Mouse (Mus musculus) hematopoietic stem cell, adult 5-6 weeks (primary cell): ENCODE data around the gene Tmeff2. TPM values are rescaled to one million over a fixed set of nuclear protein-coding genes. Genes with fewer than 3 reads are reported as not detected.

Experiments used
- ATAC-seq, 2 experiments: fragments of 125-278 bp in 1 of 2; replicated peaks in 1 of 2; 2 replicates each; pipeline ENCODE4 v1.8.0; 2016 to 2017; ENCODE audit warnings: inconsistent platforms in 2 of 2, mild to moderate bottlenecking in 2 of 2, moderate number of reproducible peaks in 2 of 2, low read depth in 1 of 2, moderate TSS enrichment in 1 of 2; ENCODE audit not compliant: low FRiP score in 2 of 2, poor library complexity in 2 of 2, severe bottlenecking in 2 of 2, insufficient read depth in 1 of 2, low TSS enrichment in 1 of 2
- total RNA-seq: library from RNA; stranded (forward); fragments of 172-1452, 232-1000 nt; gene quantifications from 2 replicates; pipeline ENCODE4 v1.2.3, GENCODE M21; 2017

Tmeff2 gene
- total RNA-seq, 1 experiment from 2014 or later: not detected

DNA sequence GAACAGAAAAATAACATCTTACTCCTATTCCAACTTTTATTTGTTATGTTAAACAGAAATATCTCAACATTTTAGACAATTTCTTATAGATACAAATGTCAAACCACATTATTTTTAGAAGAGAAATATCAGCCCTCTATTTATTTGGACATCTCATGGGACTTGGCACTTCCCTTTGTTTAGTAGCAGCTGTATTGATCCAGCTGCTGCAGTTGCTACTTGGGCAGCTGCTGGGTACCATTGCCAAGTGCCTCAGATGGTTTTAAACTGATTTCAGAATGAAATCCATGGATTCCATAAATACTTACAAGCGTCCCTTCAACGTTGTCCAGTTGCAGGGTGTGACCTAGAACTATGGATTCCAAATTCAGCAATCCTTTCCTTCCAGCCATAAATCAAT lies 70.4 kb downstream of the Tmeff2 start:
- ATAC-seq: no peak

- ATAC-seq: no peak
Observed at GRCm38 (mm10) chr1:50972509-50973436, 72.3 kb downstream of the Tmeff2 start.

DNA sequence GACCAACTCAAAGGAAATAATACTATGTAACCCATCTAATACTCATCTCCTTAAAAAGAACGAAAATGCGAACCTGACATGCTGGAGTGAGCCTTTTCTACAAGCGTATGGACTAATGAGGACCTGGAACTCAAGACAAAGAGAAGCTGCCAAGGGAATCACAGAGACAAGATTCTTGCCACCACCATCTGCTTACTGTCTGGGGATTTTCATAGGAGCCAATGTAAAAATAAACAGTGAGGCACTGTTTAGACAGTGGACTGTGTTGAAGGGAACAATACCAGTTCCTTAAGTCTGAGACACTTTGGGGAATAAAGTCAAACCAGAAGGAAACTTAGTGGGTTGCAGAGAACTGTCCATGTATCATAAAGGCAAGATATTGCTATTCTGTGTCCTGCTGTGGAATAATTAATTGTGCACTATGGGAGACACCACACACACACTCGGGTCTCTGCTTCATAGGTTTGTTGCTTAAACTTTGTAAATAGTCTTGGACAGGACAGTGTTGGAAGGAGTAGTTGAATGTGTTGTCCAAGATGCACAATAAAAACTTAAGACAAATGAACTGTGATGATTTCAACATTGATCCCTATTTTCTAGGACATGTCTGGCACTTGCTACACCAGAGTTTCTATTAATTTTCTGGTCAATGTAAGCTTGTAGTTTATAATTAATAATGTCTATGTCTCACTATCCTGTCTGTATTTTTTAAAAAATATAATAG lies 79.1 kb downstream of the Tmeff2 start:
- no peak for ATAC-seq

DNA sequence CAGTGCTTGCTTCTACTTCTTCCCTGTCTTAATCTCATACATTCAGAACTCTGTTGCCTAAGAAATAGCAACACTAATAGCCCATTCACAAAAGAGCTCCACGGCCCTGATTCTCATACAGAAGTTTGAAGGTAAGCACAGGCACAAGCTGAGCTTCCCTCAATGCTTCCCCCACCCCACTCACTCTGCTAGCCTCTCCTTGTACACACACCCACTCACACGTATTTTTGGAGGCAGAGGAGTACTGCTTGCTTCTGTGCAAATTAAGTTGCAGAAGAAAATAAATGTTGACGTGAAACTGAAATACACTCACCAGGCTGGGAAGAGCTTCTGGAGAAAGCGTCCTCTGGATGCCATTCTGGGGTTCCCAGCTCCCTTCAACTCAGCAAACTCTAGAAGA lies 80.1 kb downstream of the Tmeff2 start:
- ATAC-seq: no peak

DNA sequence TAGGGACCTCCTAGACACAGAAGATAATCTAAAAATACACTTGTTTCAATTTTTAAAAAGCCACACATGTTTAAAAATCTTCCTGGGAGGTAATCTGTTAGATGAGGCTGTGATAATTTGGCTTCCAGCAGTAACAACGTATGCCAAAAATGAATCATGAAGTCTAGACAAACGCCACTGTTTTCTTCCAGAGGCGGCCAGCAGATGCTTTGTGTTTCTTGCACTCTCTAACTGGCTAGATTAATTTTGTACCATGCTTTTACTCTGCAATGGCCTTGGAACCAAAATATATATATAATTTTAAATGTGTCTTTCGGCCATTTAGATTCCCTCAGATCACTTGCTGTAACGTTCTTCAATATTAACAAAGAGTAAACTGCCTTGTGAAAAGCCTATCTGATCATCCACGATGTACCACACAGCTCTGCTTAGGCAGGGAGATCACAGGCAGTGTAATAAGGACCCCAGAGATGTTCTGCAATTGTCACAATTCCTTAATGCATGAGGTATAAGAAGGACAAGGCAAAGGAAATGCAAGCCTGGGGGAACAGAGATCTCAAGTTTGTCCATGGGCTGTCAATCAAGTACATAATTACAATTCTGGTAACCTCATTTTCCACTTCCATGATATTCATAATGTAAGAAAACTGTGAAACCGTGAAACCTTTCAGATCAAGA lies 80.8 kb downstream of the Tmeff2 start:
- no peak for ATAC-seq

- no peak for ATAC-seq
Observed at GRCm38 (mm10) chr1:50990661-50991060, 90.2 kb downstream of the Tmeff2 start.

GRCm38 (mm10) chr1:50994505-50994904 lies 94.1 kb downstream of the Tmeff2 start:
- no peak for ATAC-seq

DNA sequence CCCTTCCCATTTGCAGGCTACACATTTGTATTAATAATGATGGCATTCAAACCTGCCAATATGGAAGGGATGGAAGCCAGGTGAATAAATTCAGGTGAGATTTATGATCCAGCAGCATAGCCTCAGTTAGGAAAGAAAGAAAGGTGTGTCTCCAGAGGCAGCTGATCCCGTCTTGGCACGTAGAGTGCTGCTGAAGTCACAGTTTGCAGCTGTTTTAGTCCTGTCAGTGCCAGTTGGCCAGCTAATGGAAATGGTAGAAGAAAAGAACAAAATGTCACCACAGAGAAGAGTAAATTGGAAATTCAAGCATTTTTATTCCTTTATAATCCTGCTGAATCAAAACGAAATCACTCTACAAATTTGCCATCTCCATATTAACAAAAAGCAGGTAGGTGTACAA lies 99.3 kb downstream of the Tmeff2 start:
- ATAC-seq: no peak

GRCm38 (mm10) chr1:51008344-51008743 lies 107.9 kb downstream of the Tmeff2 start:
- no peak for ATAC-seq

GRCm38 (mm10) chr1:51040249-51040648 lies 139.8 kb downstream of the Tmeff2 start:
- ATAC-seq: no peak

DNA sequence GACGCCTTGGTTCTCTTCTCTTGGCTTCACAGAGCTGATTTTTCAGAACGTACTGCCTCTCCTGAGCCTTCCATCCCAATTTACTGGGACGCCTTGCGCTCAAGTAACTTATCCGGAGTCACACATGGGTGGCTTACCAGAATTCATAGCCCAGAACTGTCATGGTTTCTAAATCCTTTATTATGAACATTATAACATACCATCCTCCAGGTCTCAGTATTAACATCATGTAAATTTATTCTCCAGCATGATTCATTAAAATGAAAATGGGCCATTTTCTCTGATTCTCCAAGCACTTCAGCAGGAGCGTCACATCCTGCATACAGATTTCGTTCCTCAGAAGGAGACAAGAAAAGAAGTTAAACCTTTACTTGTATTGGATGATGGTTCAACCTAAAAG lies 144.4 kb downstream of the Tmeff2 start:
- ATAC-seq: no peak

DNA sequence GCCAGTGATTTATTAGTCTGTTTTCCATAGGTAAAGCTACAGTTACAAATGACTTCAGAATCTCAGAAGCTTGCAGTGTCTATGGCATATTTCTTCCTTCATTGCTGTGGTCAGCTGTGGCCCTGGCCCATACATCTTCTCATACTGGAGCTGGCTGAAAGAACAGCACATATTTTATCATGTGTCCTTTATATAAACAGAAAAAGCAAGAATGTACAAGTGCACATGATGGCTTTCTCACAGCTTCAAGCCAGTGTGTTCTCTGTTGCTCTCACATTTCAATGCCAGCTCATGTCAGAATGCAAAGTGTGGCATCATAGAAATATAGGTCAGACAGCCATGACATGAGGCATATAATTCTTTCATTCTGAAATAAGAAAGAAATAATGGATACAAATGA lies 164.1 kb downstream of the Tmeff2 start:
- ATAC-seq: no peak

- no peak for ATAC-seq
Observed at GRCm38 (mm10) chr1:51065652-51066051, 165.2 kb downstream of the Tmeff2 start.

GRCm38 (mm10) chr1:51068814-51069213 lies 168.4 kb downstream of the Tmeff2 start:
- no peak for ATAC-seq

- ATAC-seq: no peak
Observed at GRCm38 (mm10) chr1:51069288-51069687, 168.8 kb downstream of the Tmeff2 start.

DNA sequence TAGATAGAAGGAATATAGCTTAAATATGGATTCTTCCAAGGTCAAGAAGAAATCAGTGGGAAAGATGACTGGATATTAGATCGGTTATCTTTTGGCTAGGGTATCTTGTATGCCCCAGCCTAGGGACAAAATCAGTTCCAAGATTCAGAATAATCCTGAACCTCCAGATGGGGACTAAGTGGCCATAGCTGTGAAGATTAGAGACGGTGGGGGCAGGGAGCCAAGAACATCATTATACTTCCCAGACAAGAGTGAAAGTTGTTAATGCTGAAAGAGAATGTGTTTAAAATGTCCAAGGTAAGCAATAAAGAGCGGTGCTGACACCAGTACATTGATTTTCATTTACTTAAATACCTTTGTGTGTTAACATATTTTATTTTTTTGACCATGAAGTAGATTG lies 173.6 kb downstream of the Tmeff2 start:
- ATAC-seq: no peak

DNA sequence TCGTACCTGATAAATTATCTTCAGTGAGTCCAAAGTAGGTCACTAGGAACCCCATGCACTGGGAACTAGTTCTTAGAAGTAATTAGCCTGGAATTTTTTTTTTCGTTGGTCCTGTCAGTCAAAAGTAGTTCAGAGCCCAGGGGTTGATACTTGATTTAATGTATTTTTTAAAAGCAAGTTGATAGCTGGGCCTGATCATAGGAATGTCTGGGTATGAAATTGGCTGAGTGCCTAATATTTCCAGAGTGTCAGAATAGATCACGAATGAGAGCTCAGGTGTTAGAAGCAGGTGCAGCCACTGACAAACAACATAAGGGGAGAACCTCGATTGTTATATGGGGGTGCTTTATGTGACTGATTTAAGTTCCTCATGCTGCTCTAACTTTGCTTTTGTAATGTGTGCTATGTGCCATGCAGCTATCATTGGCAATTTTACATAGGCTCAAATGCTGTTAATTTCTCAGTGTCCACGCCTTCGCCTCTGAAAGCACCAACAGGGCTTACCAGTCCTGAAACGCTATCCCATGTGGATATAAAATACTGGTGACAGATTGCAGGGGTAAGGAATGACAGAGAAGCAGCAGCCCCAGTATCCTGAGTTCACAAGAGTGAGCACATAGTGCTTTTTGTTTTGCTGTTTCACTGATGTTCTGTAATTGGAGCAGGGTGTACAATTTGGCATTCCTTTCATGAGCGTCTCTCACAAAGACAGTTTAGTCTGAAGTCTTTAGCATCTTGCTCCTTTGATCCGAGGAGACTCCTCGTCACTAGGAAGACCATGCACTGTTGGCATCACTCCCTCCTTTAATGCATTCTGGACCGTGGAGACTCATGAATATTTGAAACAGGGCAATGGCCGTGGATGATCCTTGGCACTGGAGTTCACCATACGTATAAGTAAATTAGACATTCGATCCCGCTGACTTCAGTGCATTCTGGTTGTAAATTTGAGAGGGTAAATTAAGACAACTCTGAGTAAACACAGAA lies 175.6 kb downstream of the Tmeff2 start:
- no peak for ATAC-seq
